Mouse (Mus musculus) neural tube, postnatal 0 days (tissue): ENCODE measurements around the gene Cdh6. TPM values are rescaled to one million over a fixed set of nuclear protein-coding genes. Genes with fewer than 3 reads are reported as not detected.

Source experiments
- polyA plus RNA-seq: library from polyadenylated mRNA; unstranded; fragments of >200 nt; fragmentation: Nextera tagmentation; extraction: Ambion mirVana; gene quantifications from 2 replicates; pipeline ENCODE4 v1.2.1, GENCODE M21; 2015

The Cdh6 gene
- polyA plus RNA-seq: 17.2 TPM in 2 replicates

GRCm38 (mm10) chr15:13173071-13173778 lies at the start of gene Cdh6:
Cdh6 (minus strand) TSS chr15:13173675.

